Mouse (Mus musculus): Measurements from ENCODE around the gene Fam227b.

Fam227b gene

DNA sequence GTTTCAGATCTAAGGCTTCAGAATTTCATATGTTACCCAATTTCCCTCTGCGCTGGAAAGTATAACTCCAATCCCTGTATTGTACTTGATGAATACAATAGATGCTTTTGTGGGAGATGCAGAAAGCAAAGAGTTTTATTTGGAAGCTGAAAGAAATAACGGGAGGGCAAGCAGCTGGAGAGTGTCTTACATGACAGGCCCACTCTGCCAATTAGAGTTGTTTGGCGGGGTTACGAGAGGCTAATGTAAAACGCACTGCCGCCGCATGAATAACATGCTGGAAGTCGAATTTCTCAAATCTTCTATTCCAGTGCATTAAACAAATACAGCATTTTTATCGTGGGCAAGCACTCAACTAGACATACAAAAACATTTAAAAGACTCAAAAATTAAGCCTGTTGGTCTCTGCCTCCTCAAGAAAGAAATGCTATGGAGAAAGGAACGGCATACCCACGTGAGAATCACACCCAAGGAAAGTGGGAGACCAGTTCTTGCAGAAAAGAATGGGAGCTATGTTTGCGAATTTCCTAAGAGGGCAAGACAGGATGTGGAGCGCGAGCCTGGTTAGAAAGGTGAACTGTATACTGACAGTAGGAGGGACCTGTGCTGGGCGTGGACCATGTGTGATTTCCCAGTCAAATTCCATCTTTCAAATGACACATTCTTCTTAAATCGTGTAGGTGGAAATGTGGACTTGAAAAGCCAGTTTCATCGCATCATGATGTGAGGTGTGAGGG is 90.6 kb downstream of the Fam227b start:
- no peak for DNase-seq (ENCODE audit: low read depth in 1 of 2, low spot score in 2 of 2)

- no peak for DNase-seq (ENCODE audit: low read depth in 1 of 2, low spot score in 2 of 2)
Observed at GRCm38 (mm10) chr2:126060595-126060994, 91.2 kb downstream of the Fam227b start.

DNA sequence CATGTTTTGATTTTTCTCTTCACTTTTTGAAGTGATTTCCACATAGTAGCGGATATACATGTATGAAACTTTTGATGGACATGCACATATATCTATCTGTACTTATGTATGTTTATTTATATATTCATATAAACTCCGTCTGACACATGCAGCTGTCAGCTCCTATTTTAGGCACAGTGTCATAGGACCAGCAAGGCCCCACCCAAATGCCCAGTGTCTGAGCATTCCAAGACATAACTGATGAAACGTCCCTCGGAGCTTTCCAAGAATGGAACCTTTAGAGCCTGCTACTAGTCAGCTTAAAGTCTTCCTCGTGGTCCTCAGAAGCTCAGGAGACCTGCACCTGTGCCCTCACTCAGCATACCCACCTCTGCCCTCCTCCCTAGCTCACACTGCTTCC is 98.1 kb downstream of the Fam227b start:
- no peak for DNase-seq (ENCODE audit: low read depth in 1 of 2, low spot score in 2 of 2)

DNA sequence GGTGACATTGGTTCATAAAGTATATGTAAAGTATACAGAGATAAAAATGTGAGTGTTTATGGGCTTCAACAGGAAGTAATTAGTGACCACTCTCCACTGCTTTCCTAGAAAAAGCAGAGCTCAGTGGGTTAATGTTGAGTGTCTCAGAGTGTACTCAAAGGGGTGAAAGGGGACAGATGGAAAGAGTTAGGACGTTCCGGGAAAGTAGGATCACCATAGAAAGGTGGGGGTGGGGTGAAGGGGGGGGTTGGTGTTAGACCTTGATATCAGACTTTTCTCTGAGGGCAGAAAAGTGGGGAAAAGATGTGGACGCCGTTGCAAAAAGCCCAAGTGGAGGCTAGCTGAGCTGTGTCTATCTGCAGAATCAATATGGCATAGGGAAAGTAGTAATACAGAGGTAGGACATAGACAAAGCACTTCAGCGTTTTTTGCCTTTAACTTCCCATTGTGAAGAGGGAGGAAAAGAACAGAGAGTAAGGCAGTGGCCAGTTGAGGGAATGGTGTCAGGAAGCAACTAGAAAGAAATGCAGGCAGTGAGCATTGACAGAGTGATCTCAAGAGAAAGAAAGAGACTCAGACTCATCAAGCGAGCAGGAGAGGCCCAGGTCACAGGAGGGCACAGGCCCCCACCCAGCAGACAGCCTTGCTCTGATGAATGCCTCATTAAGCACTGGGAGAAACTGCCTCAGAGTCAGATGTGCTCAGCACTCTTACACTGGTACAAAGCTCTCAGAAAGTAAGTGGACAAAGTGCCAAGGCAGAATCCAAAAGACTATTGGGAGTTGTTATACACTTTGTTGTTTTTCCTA is 98.9 kb downstream of the Fam227b start:
- DNase-seq (ENCODE audit: low read depth in 1 of 2, low spot score in 2 of 2), result no peak

DNA sequence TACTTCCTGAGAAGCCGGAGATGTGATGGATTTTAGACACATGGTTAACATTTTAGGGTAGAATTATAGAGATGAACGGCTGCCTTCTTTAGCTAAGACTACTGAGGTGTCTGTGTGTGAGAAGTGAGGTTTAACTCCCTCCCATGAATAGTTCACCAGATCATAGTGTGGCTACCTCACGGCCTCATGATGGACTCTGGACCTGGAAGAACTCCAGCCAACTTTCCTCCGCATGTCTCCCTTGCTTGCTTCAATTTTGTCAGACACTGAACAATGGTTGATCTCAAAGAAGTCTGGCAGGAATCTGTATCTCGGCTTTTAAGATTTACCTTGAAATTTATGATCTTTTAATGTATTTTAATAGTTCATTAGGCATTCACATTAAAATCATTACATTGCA is 106.2 kb downstream of the Fam227b start:
- DNase-seq (ENCODE audit: low read depth in 1 of 2, low spot score in 2 of 2), result no peak

DNA sequence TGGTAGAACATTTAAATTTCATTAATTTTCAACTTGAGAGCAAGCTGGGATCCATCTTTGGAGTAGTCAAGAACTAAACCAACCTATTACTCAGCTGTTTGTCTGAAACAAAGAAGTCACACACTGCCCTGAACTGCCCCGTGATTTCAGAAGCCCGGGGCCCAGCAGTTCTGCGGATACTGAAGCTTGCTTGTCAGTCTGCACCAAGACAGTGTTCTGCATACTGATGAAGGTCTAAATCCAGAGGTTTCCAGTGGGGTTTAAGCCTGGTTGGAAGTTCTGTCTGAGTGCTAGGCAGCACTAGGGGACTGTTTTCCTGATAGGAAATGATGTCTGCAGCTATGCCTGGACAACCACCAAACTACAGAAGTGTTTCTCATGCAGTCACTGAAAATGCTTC is 109.1 kb downstream of the Fam227b start:
- no peak for DNase-seq (ENCODE audit: low read depth in 1 of 2, low spot score in 2 of 2)

- DNase-seq (ENCODE audit: low read depth in 1 of 2, low spot score in 2 of 2), result no peak
Observed at GRCm38 (mm10) chr2:126041237-126041636, 110.6 kb downstream of the Fam227b start.

DNA sequence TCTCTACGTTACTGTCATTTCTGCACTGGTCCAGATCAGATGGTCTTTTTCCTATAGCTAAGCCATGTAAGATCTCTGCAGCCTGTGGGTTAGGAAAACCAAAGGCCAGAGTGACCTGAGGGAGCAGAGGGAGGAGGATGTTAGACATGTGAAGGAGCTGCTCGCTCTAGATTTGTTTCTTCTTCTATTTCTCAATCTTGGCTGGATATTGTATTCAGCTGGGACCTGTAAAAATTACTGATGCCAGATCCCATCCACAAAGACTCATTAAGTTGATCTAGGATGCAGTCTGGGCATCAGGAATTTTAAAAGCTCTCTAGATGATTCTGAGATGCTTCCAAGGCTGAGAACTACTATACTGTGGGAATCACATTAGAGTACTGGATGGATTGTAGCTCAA is 111.2 kb downstream of the Fam227b start:
- DNase-seq (ENCODE audit: low read depth in 1 of 2, low spot score in 2 of 2), result no peak

DNA sequence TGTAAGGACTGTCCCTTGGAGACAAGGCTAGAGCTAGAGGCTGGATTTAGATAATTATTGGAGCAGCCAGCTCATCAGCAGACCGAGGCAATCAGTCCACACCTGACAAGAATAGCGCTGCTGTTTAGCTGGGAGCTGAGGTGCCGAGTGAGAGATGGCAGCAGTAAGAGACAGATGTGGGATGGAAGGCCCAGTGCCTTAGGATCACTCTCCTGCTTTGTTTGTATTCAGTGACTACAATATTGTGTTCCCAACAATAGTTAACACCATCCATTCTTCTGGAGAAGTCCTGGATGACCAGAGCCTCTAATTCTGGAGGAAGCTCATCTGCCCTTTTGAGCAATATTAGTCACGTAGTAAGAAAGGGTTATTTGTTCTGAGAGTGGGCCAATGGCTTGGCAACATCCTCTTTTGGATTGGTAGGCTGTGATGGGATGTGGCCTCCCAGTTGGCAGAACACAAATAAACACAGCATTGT is 112.4 kb downstream of the Fam227b start:
- no peak for DNase-seq (ENCODE audit: low read depth in 1 of 2, low spot score in 2 of 2)

- no peak for DNase-seq (ENCODE audit: low read depth in 1 of 2, low spot score in 2 of 2)
Observed at GRCm38 (mm10) chr2:126038221-126039000, 113.4 kb downstream of the Fam227b start.

DNA sequence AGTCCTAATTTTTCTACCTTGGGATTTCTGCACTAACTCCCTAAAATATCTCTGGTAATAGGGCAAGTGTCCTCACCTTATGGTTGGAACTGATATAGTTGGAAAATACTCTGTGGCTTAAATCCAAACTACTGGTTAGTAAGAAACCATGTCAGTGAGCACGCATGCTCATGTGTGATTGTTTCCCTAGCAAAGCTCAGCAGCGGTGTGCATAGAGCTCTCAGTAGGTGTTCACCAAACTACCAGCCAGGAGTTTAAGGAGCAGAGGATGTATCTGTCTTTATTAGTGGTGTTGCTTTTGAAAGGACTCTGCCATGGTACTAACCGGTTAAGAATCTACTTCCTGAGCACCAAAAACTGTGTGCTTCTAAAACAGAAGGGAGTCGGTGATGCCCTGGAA is 115.7 kb downstream of the Fam227b start:
- no peak for DNase-seq (ENCODE audit: low read depth in 1 of 2, low spot score in 2 of 2)

DNA sequence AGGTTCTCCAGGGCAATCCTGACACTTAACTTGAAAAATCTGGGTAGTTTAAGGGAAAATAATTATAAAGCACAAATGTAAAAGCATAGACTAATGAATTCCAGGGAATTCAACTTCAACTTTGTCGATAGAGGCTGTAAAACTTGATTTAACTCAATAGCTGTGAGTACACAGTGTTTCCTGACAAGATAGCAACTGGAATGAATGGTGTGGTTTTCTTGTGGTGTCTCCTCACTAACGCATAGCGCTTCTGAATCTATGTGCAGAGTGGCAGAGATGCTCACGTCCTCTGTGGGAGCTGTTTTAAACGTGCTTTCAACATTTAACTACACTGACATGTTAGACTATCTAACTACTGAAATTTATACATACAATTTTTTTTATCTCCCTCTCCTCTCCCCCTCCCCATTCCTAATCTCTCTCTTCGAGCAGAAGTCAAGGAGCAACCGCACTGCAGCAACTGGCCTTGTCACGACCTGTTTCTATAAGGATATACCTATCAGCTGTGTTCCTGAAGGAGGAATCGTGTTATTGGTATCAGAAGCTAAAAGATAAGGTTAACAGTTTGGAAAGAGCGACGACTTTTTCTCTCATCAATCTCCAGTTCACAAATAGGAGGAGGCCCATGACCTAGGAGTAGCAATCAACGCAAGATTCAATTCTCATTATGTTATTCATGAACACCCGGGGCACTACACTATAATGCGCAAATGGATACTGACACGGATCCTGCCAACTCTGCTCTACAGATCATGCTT is 116.6 kb downstream of the Fam227b start:
- no peak for DNase-seq (ENCODE audit: low read depth in 1 of 2, low spot score in 2 of 2)

DNA sequence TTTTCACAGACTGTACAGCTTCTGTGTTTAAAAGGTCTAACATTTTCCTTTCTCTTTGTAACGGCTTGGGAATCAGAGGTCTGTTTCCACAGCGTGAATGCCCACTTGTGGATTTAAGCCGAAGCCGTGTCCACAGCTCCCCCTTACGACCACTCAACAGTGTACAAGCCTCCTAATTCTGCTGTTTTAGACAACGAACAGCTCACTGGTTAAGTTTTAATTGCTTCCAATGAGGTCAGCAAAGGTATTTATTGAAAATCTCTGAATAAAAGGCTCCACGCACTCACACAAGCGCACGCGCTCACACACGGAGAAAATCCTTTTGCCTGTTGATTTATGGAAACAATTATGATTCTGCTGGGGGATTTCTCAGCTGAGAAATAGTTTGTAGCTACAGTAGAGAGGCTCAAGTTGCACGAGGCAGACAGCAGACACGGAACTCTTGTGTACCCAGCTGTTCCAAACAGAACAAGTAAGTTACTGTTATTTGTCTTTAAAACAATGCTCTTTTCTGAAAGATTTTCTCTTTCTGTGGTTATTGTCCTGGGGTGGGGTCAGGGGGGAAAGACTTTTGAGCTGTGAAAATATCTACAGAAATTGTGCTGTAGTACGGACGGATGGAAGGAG is 117.3 kb downstream of the Fam227b start, which contains the start of gene Fgf7:
TSS of gene Fgf7 (plus strand) at position 280 of the 627 bp plus-strand sequence.
- no peak for DNase-seq (ENCODE audit: low read depth in 1 of 2, low spot score in 2 of 2)

GRCm38 (mm10) chr2:126033114-126033972 is 118.5 kb downstream of the Fam227b start:
- DNase-seq (ENCODE audit: low read depth in 1 of 2, low spot score in 2 of 2), result no peak

DNA sequence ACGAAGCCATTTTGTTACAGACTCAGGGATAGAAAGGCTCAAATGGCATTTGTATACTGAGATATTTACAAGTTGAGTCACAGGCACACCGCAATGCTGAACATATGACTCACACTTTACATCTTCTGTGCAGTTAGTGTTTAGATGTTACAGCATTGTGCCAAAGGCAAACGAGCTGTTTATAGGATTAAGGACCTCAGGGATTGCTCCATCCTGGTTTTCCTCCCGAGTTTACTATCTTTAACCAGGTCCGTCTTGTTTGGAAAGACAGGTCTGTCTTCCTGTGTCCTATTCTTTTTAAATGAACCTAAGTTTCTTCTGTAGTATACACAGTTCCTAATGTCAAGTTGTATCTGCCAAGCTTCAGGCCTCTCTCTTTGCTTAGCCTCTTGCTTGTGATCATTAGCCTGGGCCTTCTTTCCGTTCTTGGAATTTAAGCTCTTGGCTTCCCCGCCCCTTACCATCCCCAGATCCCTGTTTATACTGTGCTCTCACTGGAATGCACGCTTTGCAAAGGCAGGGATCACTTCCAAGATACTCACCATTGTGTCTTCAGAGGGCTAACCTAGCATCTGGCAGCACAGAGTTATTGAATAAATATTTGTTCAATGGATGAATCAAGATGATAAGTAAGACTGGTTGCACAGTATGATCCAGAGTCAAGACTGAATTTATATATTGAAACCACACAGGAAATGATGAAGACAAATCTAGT is 120.5 kb downstream of the Fam227b start:
- no peak for DNase-seq (ENCODE audit: low read depth in 1 of 2, low spot score in 2 of 2)

- no peak for DNase-seq (ENCODE audit: low read depth in 1 of 2, low spot score in 2 of 2)
Observed at GRCm38 (mm10) chr2:126015763-126016473, 135.9 kb downstream of the Fam227b start.

- no peak for DNase-seq (ENCODE audit: low read depth in 1 of 2, low spot score in 2 of 2)
Observed at GRCm38 (mm10) chr2:126014989-126015710, 136.7 kb downstream of the Fam227b start.

Data from monocyte, adult 2 months (primary cell).